Mouse (Mus musculus): ENCODE results near the gene Tpst1.

GRCm38 (mm10) chr5:130046100-130046499 is 27.0 kb upstream of the Tpst1 start:
- TF ChIP-seq CTCF (IDR thresholded peaks at IDR 0.05; ENCODE audit: extremely low read depth, insufficient read depth, insufficient read length, insufficient replicate concordance) (no peak), POLR2A (IDR thresholded peaks at IDR 0.05; ENCODE audit: low read depth, low read length) (no peak)

Measured in spleen, adult 2 months (tissue).